Mouse (Mus musculus): ENCODE results near the gene Apod.
"Not testable (repeated sequence)": the region's sequence is repeated elsewhere in the genome, so short reads cannot be mapped to it uniquely, and the experiment has no call there.

Gene Apod

GRCm38 (mm10) chr16:31314497-31315233 lies at the start of gene Apod:
TSS of gene Apod (minus strand) at chr16:31314808.
- DNase-seq (ENCODE audit: low spot score in 2 of 2): no peak

GRCm38 (mm10) chr16:31363685-31364436 lies 49.3 kb upstream of the Apod start:
- no peak for DNase-seq (ENCODE audit: low spot score in 2 of 2)

GRCm38 (mm10) chr16:31359542-31359941 lies 44.9 kb upstream of the Apod start:
- DNase-seq (ENCODE audit: low spot score in 2 of 2): no peak

GRCm38 (mm10) chr16:31358991-31359390 lies 44.4 kb upstream of the Apod start:
- DNase-seq (ENCODE audit: low spot score in 2 of 2): no peak

GRCm38 (mm10) chr16:31358576-31358975 lies 44.0 kb upstream of the Apod start:
- DNase-seq (ENCODE audit: low spot score in 2 of 2): no peak

- no peak for DNase-seq (ENCODE audit: low spot score in 2 of 2)
Observed at GRCm38 (mm10) chr16:31355882-31356281, 41.3 kb upstream of the Apod start.

GRCm38 (mm10) chr16:31354341-31355329 lies 40.0 kb upstream of the Apod start:
- DNase-seq (ENCODE audit: low spot score in 2 of 2): peak; percentile 17 to 71

- peak in 1 of 2 experiments; percentile 11 for DNase-seq (ENCODE audit: low spot score in 2 of 2)
Observed at GRCm38 (mm10) chr16:31352996-31353395, 38.4 kb upstream of the Apod start.

GRCm38 (mm10) chr16:31347581-31347980 lies 33.0 kb upstream of the Apod start:
- no peak for DNase-seq (ENCODE audit: low spot score in 2 of 2)

- DNase-seq (ENCODE audit: low spot score in 2 of 2): no peak
Observed at GRCm38 (mm10) chr16:31342966-31343365, 28.4 kb upstream of the Apod start.

- DNase-seq (ENCODE audit: low spot score in 2 of 2): no peak
Observed at GRCm38 (mm10) chr16:31342556-31342955, 27.9 kb upstream of the Apod start.

GRCm38 (mm10) chr16:31339332-31339731 lies 24.7 kb upstream of the Apod start:
- DNase-seq (ENCODE audit: low spot score in 2 of 2): no peak

- no peak for DNase-seq (ENCODE audit: low spot score in 2 of 2)
Observed at GRCm38 (mm10) chr16:31337956-31338355, 23.3 kb upstream of the Apod start.

- DNase-seq (ENCODE audit: low spot score in 2 of 2): no peak
Observed at GRCm38 (mm10) chr16:31334796-31335195, 20.2 kb upstream of the Apod start.

- DNase-seq (ENCODE audit: low spot score in 2 of 2): no peak
Observed at GRCm38 (mm10) chr16:31332586-31332985, 18.0 kb upstream of the Apod start.

GRCm38 (mm10) chr16:31330970-31331369 lies 16.4 kb upstream of the Apod start:
- not testable (repeated sequence) for DNase-seq (ENCODE audit: low spot score in 2 of 2)

GRCm38 (mm10) chr16:31329668-31330067 lies 15.1 kb upstream of the Apod start:
- DNase-seq (ENCODE audit: low spot score in 2 of 2): no peak

- no peak for DNase-seq (ENCODE audit: low spot score in 2 of 2)
Observed at GRCm38 (mm10) chr16:31327891-31328290, 13.3 kb upstream of the Apod start.

- DNase-seq (ENCODE audit: low spot score in 2 of 2): no peak
Observed at GRCm38 (mm10) chr16:31327430-31327829, 12.8 kb upstream of the Apod start.

GRCm38 (mm10) chr16:31326679-31327078 lies 12.1 kb upstream of the Apod start:
- DNase-seq (ENCODE audit: low spot score in 2 of 2): no peak

- DNase-seq (ENCODE audit: low spot score in 2 of 2): no peak
Observed at GRCm38 (mm10) chr16:31325966-31326365, 11.4 kb upstream of the Apod start.

- no peak for DNase-seq (ENCODE audit: low spot score in 2 of 2)
Observed at GRCm38 (mm10) chr16:31325120-31325519, 10.5 kb upstream of the Apod start.

All from thymus, postnatal 10 days (tissue).